Mouse (Mus musculus): ENCODE data around the gene Plxnd1. TPM values are rescaled to one million over a fixed set of nuclear protein-coding genes. Genes with fewer than 3 reads are reported as not detected.

Plxnd1 gene
- polyA plus RNA-seq, 1 experiment: 7.0 TPM

GRCm38 (mm10) chr6:115935544-115935943, 59.3 kb downstream of the Plxnd1 start:
- no peak for TF ChIP-seq GATA1 (IDR thresholded peaks at IDR 0.05; ENCODE audit: low read length)

- TF ChIP-seq GATA1 (IDR thresholded peaks at IDR 0.05; ENCODE audit: low read length): no peak
Measured at GRCm38 (mm10) chr6:115932391-115932790, 62.4 kb downstream of the Plxnd1 start.

GRCm38 (mm10) chr6:115931639-115932038, 63.2 kb downstream of the Plxnd1 start, which contains the start of gene Rho:
Gene Rho, plus strand, starts transcription at chr6:115931748.
- no peak for TF ChIP-seq GATA1 (IDR thresholded peaks at IDR 0.05; ENCODE audit: low read length)

GRCm38 (mm10) chr6:115930018-115930417, 64.8 kb downstream of the Plxnd1 start:
- no peak for TF ChIP-seq GATA1 (IDR thresholded peaks at IDR 0.05; ENCODE audit: low read length)

GRCm38 (mm10) chr6:115927292-115928242, 67.2 kb downstream of the Plxnd1 start:
- TF ChIP-seq GATA1 (IDR thresholded peaks at IDR 0.05; ENCODE audit: low read length): no peak

GRCm38 (mm10) chr6:115926416-115926815, 68.4 kb downstream of the Plxnd1 start:
- TF ChIP-seq GATA1 (IDR thresholded peaks at IDR 0.05; ENCODE audit: low read length): no peak

GRCm38 (mm10) chr6:115924829-115925228, 70.0 kb downstream of the Plxnd1 start:
- no peak for TF ChIP-seq GATA1 (IDR thresholded peaks at IDR 0.05; ENCODE audit: low read length)

GRCm38 (mm10) chr6:115919876-115920275, 74.9 kb downstream of the Plxnd1 start:
- TF ChIP-seq GATA1 (IDR thresholded peaks at IDR 0.05; ENCODE audit: low read length): no peak

GRCm38 (mm10) chr6:115918615-115919014, 76.2 kb downstream of the Plxnd1 start:
- TF ChIP-seq GATA1 (IDR thresholded peaks at IDR 0.05; ENCODE audit: low read length): no peak

GRCm38 (mm10) chr6:115916611-115917010, 78.2 kb downstream of the Plxnd1 start:
- no peak for TF ChIP-seq GATA1 (IDR thresholded peaks at IDR 0.05; ENCODE audit: low read length)

- TF ChIP-seq GATA1 (IDR thresholded peaks at IDR 0.05; ENCODE audit: low read length): no peak
Measured at GRCm38 (mm10) chr6:115915601-115916445, 79.0 kb downstream of the Plxnd1 start.

GRCm38 (mm10) chr6:115914511-115915202, 80.1 kb downstream of the Plxnd1 start:
- TF ChIP-seq GATA1 (IDR thresholded peaks at IDR 0.05; ENCODE audit: low read length): no peak

GRCm38 (mm10) chr6:115913482-115913881, 81.3 kb downstream of the Plxnd1 start:
- TF ChIP-seq GATA1 (IDR thresholded peaks at IDR 0.05; ENCODE audit: low read length): no peak

- TF ChIP-seq GATA1 (IDR thresholded peaks at IDR 0.05; ENCODE audit: low read length): no peak
Measured at GRCm38 (mm10) chr6:115911763-115912162, 83.0 kb downstream of the Plxnd1 start.

GRCm38 (mm10) chr6:115909940-115910339, 84.9 kb downstream of the Plxnd1 start:
- no peak for TF ChIP-seq GATA1 (IDR thresholded peaks at IDR 0.05; ENCODE audit: low read length)
